Mouse (Mus musculus) frontal cortex, postnatal 14 days (tissue): ENCODE results near the gene Iqcn.

Experiments
- DNase-seq, 2 experiments: peaks; one replicate each; pipeline ENCODE4 v3.0.0; 2022; ENCODE audit warnings: low spot score in 2 of 2

Iqcn gene

DNA sequence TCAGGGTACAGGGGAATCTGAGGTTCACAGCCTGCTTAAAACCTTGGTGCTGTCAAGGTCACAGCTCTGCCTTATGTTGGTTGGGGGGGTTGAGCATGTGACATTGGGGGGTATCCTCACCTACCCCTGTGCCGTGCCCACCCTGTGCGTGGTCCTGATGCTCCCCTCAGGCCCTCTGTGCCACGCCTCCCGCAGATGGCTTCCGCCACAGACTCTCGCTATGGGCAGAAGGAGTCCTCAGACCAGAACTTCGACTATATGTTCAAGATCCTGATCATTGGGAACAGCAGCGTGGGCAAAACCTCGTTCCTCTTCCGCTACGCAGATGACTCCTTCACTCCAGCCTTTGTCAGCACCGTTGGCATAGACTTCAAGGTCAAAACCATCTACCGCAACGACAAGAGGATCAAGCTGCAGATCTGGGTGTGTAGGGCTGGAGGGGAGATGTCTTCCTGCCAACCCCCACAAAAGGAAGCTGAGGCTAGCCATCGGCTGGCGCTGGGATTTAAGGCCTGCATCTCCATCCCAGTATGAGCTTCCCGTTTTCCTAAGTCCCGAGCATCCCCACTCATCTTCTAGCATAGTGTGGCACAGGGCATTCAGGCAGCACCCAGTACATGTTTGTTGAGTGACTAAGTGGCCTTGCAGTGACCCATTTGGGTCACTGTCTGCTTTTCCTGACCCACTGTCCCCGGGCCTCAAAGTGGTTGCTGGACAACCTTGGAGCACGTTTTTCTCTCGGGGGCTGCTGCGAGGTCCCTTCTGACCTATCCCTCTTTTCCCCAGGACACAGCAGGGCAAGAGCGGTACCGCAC lies 52.6 kb downstream of the Iqcn start:
- peak; percentile 13 for DNase-seq

DNA sequence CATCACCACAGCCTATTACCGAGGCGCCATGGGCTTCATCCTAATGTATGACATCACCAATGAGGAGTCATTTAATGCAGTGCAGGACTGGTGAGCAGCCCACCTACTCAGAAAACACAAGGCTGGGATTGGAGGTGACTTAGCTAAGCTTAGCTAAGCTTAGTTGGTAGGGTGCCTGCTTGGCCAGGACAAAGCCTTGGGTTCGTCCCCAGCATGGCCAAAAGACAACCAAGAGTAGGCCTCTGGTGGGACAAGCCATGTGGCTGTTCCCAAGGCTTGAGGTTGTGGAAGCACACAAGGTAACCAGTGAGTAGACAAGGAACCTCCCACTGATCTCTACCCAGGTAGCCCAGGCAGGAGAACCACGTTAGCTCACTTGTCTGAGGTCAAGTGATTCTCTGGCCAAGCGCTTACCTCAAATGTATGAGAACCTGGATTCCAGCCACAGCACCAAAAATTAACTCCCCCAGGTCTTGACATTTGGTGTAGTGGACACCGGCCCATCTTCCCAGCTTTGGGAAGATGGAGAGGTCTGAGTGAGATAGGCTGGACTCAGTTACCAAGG lies 53.3 kb downstream of the Iqcn start:
- peak; percentile 3 to 9 for DNase-seq

DNA sequence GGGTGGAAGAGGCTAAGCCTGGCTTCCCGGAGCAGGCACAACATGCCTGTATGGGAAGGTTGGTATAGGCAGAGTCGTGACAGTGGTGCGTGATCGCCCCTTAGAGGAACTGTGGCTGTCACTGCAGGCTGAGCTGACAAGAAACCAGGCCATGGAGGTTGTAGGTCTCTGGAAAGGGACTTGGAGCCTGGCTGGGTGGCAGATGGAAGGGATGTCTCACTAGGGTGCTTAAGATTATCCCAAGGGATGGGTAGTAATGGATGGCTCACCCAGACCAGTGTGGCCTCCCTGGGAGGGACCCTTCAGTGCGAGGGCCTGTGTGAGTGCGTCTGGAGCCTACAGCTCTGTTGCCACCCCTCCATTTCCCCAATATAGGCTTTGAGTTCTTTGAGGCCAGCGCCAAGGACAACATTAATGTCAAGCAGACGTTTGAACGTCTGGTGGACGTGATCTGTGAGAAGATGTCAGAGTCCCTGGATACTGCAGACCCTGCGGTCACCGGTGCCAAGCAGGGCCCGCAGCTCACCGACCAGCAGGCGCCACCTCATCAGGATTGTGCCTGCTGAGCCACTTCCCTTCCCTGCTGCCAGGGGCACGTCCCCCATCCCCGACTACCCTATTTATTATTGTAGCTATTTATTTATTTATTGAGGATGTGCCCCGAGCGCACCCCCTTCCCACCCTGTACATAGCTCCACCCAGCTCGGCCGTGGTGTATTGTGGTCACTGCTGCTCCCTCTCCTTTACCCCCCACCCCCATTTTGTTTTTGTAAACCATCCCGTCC lies 54.5 kb downstream of the Iqcn start:
- peak; percentile 29 to 30 for DNase-seq

DNA sequence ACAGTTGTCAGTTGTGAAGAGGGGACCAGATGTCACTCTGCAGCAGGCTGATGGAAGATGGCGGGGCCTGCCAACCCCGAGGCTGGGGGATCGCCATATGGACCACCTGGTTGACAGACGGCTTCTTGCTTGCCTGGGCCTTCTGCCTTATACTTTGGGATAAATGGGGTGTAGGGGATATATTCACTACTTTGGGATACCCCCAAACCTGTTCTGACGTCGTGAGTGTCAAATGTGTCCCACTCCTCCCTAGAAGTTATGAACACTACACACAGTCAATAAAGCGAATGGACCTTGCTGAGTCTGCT lies 55.0 kb downstream of the Iqcn start:
- peak; percentile 10 to 11 for DNase-seq

DNA sequence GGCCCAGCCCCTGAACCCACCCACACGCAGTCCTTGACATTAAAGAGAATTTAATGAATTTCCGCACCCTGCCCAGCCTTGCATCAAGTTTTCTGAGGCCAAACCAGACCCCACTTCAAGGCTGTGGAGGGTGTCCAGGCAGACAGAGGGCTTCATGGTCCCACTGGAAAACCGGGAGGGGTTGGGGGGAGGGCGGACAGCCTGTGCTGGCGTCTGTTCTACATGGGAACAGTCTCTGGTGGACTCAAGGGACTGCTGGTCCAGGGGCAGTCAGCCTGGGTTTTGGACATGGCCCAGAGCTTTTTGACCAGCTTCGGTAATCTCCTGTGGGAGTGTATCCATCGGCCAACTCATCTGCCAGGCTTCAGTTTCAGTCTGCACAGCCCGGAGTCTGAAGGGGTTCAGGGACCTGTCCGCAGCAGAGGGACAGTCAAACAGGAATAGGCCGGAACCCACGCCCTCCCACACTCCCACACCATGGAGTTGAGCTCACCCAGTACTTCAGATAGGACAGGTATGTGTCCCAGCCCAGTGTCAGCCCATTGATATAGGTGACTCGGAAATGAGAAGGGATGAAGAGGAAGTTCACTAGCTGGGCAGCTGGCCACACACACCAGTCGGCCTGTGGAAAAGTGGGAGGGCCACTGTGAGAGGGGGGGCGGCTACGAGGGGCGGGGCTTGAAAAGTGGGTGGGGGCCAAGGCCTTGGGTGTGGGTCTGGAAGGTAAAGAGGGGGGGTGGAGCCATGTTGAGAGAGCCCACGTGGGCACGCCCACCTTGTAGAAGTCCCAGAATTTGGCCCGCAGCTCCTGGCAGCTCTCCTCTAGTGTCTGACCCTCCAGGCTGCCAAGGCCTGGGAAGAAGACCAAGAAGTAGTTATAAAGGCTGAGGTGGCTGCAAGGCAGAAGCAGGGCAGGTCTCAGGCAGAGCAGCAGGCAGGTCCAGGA lies 55.6 kb downstream of the Iqcn start:
- DNase-seq = peak in 1 of 2 experiments; percentile 32

DNA sequence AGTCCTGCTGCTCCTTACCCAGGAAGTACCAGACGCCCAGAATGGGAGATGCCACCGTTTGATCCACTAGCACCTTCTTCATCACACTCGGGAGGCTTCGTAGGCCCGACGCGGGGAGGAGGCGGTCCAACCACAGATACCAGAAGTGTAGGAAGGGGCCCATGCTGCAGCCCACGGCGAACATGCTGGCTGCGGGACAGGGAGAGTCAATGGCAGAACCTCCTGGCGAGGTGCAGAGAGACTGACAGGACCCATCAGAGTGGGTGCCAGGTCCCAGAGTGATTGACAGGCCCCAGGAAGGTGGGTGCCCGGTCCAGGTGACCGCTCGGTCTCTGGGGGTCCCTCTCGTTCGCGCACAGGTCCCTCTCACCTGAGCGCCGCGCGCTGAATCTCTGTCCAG lies 57.1 kb downstream of the Iqcn start:
- DNase-seq = no peak

DNA sequence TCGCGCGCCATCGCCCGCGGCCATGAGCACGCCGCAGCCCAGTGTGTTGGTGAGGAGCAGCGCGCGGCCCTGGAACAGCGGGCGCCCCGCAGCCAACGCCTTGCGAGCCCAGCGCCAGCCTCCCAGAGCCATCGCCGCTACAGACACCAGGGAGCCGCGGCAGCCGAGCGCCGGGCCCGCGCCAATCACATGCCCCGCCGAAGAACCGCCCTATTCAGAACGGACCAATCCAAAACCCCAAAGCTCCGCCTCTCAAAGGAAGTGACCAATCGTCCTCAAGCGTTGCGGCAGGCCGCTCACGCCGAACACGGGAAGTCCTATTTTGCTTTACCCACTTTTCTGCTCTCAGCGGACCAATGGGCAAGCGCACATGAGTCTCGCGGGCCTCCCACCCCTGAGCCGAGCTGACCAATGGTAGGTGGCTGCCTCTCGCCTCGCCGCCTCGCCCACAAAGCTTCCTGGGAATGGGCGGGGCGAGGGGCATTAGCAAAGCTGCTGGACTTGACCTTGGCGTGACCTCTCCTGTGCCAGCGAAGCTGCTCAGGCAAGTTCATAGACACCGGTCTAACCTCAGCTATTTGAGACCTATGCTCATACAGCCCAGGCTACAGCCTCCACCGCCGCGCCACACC lies 57.6 kb downstream of the Iqcn start, which contains the start of gene Mpv17l2:
Gene Mpv17l2, minus strand, starts transcription at position 172 of the 632 bp plus-strand sequence.
- DNase-seq = peak; percentile 95 to 98

DNA sequence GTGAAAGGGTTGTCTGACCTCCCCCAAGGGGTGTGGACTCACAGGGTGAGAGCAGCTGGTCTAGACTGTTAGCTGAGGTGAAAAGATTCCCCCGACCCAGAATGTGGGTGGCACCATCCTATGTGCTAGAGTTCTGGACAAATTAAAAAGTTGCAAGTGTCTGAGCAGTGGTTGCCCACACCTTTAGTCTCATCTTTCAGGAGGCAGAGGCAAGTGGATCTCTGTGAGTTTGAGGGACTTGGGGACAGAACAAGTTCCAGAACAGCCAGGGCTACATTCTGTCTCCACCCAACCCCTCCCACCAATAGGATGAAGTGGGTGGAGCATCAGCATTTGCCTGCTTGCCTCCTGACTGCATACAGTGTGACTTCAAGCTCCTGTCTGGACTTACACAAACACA lies 58.9 kb downstream of the Iqcn start:
- DNase-seq = no peak

DNA sequence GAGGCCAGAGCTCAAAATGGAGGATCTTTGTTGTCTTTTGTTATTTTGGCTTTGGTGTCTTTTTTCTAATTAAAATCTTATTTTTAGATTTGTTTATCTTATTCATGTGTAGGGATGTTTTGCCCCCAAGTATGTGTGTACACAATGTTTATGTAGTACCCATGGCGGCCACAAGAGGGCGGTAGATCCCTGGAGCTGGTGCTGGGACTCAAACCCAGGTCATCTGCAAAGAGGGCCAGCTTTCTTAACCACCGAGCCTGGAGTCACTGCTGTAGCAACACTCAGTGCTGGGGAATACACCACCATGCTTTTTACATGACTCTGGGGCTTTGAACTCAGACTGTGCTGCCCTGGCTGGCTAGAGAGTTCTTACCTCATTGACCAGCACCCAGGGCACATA lies 60.1 kb downstream of the Iqcn start:
- peak in 1 of 2 experiments; percentile 55 for DNase-seq

DNA sequence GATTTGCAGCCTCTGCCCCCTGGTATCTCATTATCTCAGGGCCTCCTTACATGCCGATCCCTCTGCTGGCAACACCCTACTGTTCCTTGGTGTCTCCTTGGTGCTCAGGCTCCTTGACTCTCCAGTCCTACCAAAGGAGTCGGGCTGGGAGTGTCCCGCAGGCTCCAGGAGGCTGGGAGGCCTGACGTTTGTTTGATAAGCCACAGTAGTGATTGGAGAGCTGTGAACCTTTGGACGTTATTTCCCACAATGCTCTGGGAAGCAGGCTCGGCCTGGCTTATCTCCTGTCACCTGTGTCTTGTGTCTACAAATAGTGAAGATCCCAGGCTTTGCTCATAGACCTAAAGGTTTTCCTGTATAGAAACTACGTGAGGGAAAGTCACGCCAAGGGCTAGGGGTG lies 60.8 kb downstream of the Iqcn start:
- DNase-seq = no peak

DNA sequence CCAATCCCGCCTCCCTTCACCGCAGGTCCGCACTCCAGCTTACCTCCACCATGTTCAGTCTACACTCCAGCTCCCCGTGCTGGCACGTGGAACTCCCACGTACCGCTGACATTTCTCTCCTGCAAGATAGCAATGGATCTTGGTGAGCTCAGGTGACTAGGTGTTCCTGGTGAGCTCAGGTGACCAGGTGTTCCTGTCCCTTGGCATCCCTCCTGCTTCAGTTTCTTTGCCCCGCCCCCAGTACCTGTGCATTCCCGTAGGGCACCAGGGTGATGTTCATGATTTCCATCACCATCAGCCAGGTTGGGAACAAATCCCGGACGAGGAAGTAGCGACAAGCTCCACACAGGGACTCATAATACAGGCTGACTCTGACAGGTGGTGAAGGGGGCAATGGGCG lies 61.4 kb downstream of the Iqcn start:
- no peak for DNase-seq

DNA sequence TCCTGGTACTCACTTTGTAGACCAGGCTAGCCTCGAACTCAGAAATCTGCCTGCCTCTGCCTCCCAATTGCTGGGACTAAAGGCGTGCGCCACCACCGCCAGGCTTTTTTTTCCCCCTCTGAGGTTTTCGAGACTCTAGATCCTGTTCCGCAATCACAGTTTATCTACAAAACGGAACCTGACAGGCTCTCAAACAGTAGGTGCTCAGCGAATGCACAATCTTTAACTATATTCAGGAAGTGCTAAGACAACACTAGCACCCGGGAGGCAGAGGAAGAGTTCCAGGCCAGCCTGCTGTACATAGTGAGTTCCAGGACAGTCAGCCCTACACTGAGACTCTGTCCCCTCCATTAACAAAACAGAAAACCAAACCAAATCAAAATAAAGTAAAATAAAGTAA lies 62.1 kb downstream of the Iqcn start:
- DNase-seq = no peak

DNA sequence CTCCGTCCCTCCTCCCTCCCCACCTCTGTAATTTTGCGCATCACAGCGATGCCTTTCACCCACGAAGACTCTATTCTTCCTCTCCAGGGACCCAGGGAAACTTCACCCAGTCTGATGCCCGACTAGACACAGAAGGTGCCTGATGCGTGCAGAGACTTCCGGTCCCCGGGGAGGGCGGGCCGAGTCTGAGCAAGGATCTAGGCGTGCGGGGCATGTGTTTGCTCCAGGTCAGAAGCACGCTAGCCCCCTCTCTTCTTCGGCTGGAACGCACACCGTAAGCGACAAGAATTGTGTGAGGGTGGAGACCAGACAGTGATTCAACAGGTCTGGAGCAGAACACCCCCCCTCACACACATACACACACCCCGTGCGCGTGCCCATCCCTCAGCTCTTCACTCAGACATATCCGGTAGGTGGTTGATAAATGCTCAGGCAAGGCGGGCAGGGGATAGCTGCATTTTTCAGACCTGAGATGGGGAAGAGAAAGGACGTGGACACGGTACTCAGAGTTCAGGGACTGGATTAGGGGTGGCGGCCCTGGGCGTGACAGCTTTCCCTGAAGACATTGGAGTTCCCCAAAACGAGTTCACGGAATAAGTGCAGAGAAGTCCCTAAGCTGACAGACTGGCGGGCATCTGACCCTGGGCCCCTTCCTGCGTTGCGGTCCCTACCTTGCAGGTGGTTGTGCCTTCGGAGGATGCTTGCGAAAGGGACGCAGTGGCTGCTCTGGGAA lies 62.7 kb downstream of the Iqcn start:
- no peak for DNase-seq

DNA sequence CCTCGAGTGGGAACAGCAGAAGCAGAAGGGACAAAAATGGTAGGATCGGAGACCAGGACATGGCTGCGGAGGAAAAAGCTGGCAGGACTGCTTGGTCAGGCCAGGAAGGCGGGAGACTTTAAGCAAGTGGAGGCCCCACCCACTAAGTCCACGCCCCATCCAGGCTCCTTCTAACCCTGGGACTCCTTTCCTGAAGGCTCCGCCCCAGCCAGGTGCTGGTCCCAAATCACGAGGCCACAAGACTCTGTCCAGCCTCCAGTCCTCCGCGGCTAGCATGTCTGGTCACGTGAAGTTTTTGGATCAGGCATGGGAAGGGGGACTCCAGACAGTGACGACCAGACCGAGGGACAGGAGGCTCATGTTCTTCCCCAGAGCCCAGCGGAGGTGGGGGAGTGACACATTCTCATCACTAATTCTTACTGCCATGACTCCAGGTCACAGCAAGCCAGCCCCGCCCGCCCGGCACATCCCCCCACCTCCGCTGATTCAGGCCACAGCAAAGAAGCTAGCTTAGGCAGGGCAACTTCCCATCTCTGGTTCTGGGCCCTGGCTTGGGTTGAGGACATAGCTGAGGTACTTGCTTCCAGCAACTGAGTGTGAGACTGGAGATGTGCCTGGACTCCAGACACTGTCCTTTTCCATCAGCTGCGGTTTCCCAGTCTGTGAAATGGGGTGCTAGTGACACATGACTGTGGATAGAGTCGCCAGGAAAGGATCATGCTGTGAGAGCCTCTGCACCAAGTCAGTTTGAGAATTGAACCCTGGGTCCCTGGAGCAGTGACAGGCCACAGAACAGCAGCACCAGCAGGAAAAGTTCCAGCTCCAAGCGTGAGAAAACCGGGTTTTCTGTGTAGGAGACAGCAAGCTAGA lies 63.5 kb downstream of the Iqcn start:
- no peak for DNase-seq
